8 mouse cellular contexts compared by ENCODE assay signal in the genomic region with DNA sequence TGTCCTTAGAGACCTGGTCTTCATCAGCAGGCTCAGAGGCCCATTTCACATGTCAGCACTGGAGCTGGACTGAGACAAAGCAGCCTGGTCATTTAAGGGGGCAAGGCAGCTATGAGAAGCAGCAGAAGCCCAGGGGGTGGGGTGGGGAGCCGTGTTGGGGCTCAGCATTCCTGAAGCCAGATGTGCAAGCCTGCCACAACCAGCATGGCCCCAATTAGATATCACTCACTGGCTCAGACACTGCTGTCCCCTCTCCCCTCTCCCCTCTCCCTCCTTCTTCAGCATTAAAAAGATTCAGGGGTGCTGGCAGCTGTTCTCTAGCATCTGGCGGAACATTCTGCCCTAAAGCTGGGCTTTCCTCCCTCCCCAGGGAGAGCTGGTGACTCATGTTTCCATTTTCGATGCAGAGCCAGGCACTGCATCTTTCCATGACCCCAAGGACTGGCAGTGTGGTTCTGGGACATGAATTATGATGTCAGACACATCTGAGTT. TPM values are rescaled to one million over a fixed set of nuclear protein-coding genes. Genes with fewer than 3 reads are reported as not detected.
DNase-seq lines count a peak whose midpoint lies in the region; ATAC-seq and TF ChIP-seq lines count a peak whose summit lies in the region.

No protein-coding gene starts in this region.

- 30% methylated on average over 3 of the region's 3 CpGs for WGBS in heart, embryonic 10.5 days
- 57% methylated on average over 3 of the region's 3 CpGs for WGBS in lung, postnatal 0 days
- 65% methylated on average over 3 of the region's 3 CpGs for WGBS in forebrain, embryonic 16.5 days

- no peak overlapping the region; the same call in 1 of the 2 replicates for H3K4me3 ChIP-seq in heart, embryonic 10.5 days
- no peak overlapping the region for H3K4me3 ChIP-seq in lung, postnatal 0 days (ENCODE audit: low read depth, low read length)
- H3K4me3 ChIP-seq in forebrain, embryonic 16.5 days (replicated peaks; ENCODE audit: low read length) = no peak overlapping the region

- peak overlapping the region; percentile 80 for H3K27ac ChIP-seq in heart, embryonic 10.5 days
- peak overlapping the region; percentile 72 for H3K27ac ChIP-seq in lung, postnatal 0 days (ENCODE audit: low read length)
- no peak overlapping the region for H3K27ac ChIP-seq in forebrain, embryonic 16.5 days (ENCODE audit: low read length)

- H3K4me2 ChIP-seq in lung, postnatal 0 days (replicated peaks; ENCODE audit: low read depth, low read length) = no peak overlapping the region
- no peak overlapping the region for H3K4me2 ChIP-seq in forebrain, embryonic 16.5 days (ENCODE audit: low read length)

- H3K9me3 ChIP-seq in heart, embryonic 10.5 days = no peaks in the 10 kb centered on the region
- H3K9me3 ChIP-seq in lung, postnatal 0 days (ENCODE audit: low read length) = no peaks in the 10 kb centered on the region
- H3K9me3 ChIP-seq in forebrain, embryonic 16.5 days (ENCODE audit: control insufficient read depth, low read length) = no peaks in the 10 kb centered on the region

- H3K27me3 ChIP-seq in heart, embryonic 10.5 days (ENCODE audit: insufficient read depth, poor library complexity, severe bottlenecking) = no peaks in the 10 kb centered on the region
- H3K27me3 ChIP-seq in lung, postnatal 0 days (replicated peaks; ENCODE audit: insufficient read depth, low read length) = no peaks in the 10 kb centered on the region
- H3K27me3 ChIP-seq in forebrain, embryonic 16.5 days (replicated peaks; ENCODE audit: control insufficient read depth, insufficient read depth, low read length) = no peaks in the 10 kb centered on the region

- peaks cover 51% of the 10 kb centered on the region for H3K4me1 ChIP-seq in heart, embryonic 10.5 days
- H3K4me1 ChIP-seq in lung, postnatal 0 days (ENCODE audit: insufficient read depth, low read depth, low read length) = 0 out of 2 replicates have a peak, but pooled peaks cover 7% of the 10 kb centered on the region
- H3K4me1 ChIP-seq in forebrain, embryonic 16.5 days (replicated peaks; ENCODE audit: control insufficient read depth, insufficient read depth, low read length) = no peaks in the 10 kb centered on the region

- no peak for TF ChIP-seq CTCF in lung, postnatal 0 days (IDR thresholded peaks at IDR 0.05)

- TF ChIP-seq EP300 in lung, postnatal 0 days (IDR thresholded peaks at IDR 0.05) = peak; percentile 88

- peak; percentile 66 for ATAC-seq in lung, postnatal 0 days
- no peak for ATAC-seq in forebrain, embryonic 16.5 days

- no peak overlapping the region for H3K9ac ChIP-seq in lung, postnatal 0 days (replicated peaks; ENCODE audit: low read depth)
- H3K9ac ChIP-seq in forebrain, embryonic 16.5 days (replicated peaks; ENCODE audit: low read depth, low read length) = no peak overlapping the region

- no peaks in the 10 kb centered on the region for H3K36me3 ChIP-seq in heart, embryonic 10.5 days
- no peaks in the 10 kb centered on the region for H3K36me3 ChIP-seq in lung, postnatal 0 days (ENCODE audit: insufficient read depth, low read length)
- H3K36me3 ChIP-seq in forebrain, embryonic 16.5 days (ENCODE audit: control insufficient read depth, insufficient read depth) = no peaks in the 10 kb centered on the region

- DNase-seq in cerebellum, adult 9-11 months = peak; percentile 6
- no peak for DNase-seq in cerebellum, adult 8-10 months
- peak; percentile 51 for DNase-seq in adrenal gland, postnatal 25 days
- DNase-seq in heart, embryonic 10.5 days (ENCODE audit: low spot score) = peak; percentile 86
- peak; percentile 90 for DNase-seq in lung, postnatal 0 days (ENCODE audit: low spot score)
- no peak for DNase-seq in layer of hippocampus, adult 11-12 months (ENCODE audit: low spot score)
- no peak for DNase-seq in layer of hippocampus, postnatal 36 days

RNA-seq across cellular contexts. Expression of a gene that starts 30.7 kb away (rescaled TPM):
- total RNA-seq in adrenal gland, postnatal 25 days (2021) = 138 and 168 TPM in 2 replicates
- polyA plus RNA-seq in heart, embryonic 10.5 days (2016; fragmentation: Nextera tagmentation; extraction: Ambion mirVana) = 130 and 150 TPM in 2 replicates
- polyA plus RNA-seq in lung, postnatal 0 days (2015; fragmentation: Nextera tagmentation; extraction: Ambion mirVana) = 47.9 and 50.6 TPM in 2 replicates
- 102 and 113 TPM in 2 replicates for polyA plus RNA-seq in forebrain, embryonic 16.5 days (2015; fragmentation: Nextera tagmentation; extraction: Ambion mirVana)
- 100 to 1,000 TPM; 115 to 119 TPM for total RNA-seq in layer of hippocampus, postnatal 36 days (2021)

RNA-seq across cellular contexts. Expression of a gene that starts 31.3 kb away (rescaled TPM):
- total RNA-seq in adrenal gland, postnatal 25 days (2021) = 30.8 and 37.8 TPM in 2 replicates
- 28.8 and 31.5 TPM in 2 replicates for polyA plus RNA-seq in heart, embryonic 10.5 days (2016; fragmentation: Nextera tagmentation; extraction: Ambion mirVana)
- 68.4 and 79.3 TPM in 2 replicates for polyA plus RNA-seq in lung, postnatal 0 days (2015; fragmentation: Nextera tagmentation; extraction: Ambion mirVana)
- 44.1 and 47.8 TPM in 2 replicates for polyA plus RNA-seq in forebrain, embryonic 16.5 days (2015; fragmentation: Nextera tagmentation; extraction: Ambion mirVana)
- 10 to 100 TPM; 17.1 to 19.3 TPM for total RNA-seq in layer of hippocampus, postnatal 36 days (2021)

Comparison
In these comparisons a context has a peak if more than half of its experiments do, and no peak if none do; other contexts are left out.
1. DNase-seq: peak in cerebellum, adult 9-11 months (single experiment), adrenal gland, postnatal 25 days (single experiment), heart, embryonic 10.5 days (single experiment) and lung, postnatal 0 days (single experiment); none in cerebellum, adult 8-10 months (single experiment), layer of hippocampus, adult 11-12 months (single experiment) and layer of hippocampus, postnatal 36 days (0 of 2).